Mouse (Mus musculus): ENCODE measurements around the gene Gm13698. TPM values are rescaled to one million over a fixed set of nuclear protein-coding genes. Genes with fewer than 3 reads are reported as not detected.
"Not testable (repeated sequence)": the region's sequence is repeated elsewhere in the genome, so short reads cannot be mapped to it uniquely, and the experiment has no call there.

Gene Gm13698
- not detected in 2 replicates for polyA plus RNA-seq (2015; fragmentation: Nextera tagmentation; extraction: Ambion mirVana)

DNA sequence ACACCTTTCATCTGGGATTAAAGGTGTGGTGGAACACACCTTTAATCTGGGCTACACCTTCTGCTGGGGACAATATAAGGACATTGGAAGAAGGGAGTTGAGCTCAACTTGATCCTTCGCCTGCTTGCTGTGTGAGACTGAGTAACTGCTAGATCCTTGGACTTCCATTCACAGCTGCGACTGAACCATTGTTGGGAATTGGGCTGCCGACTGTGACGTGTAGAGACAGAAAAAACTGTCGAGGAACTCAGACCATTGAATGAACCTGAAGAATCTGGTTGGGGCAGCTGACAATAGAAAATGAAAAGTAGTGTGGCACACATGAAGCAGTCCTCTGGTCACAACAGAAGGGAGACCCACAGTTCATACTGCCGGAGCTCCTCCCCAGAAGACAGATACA is at the start of gene Gm13698:
TSS of gene Gm13698 (plus strand) at position 301 of the 400 bp plus-strand sequence.
- not testable (repeated sequence) for H3K9me3 ChIP-seq (replicated peaks; ENCODE audit: control insufficient read depth, low read length); H3K4me3 ChIP-seq (replicated peaks; ENCODE audit: low read length); H3K4me2 ChIP-seq (ENCODE audit: low read depth, low read length); H3K4me1 ChIP-seq (ENCODE audit: control insufficient read depth, insufficient read depth, low read length); ATAC-seq (ENCODE audit: insufficient read depth, low FRiP score); H3K9ac ChIP-seq (ENCODE audit: low read length); H3K36me3 ChIP-seq (ENCODE audit: control insufficient read depth, insufficient read depth, low read length); H3K27ac ChIP-seq (ENCODE audit: low read length); H3K27me3 ChIP-seq (ENCODE audit: control insufficient read depth, insufficient read depth, low read length)
- WGBS: no CpG with 5 or more reads among the region's 6 CpGs

- Histone ChIP-seq H3K4me3 (replicated peaks; ENCODE audit: low read length) (no peak overlapping the region), H3K27me3 (ENCODE audit: control insufficient read depth, insufficient read depth, low read length) (no peaks in the 10 kb centered on the region), H3K36me3 (ENCODE audit: control insufficient read depth, insufficient read depth, low read length) (no peaks in the 10 kb centered on the region), H3K9me3 (replicated peaks; ENCODE audit: control insufficient read depth, low read length) (no peaks in the 10 kb centered on the region), H3K4me2 (ENCODE audit: low read depth, low read length) (no peak overlapping the region), H3K27ac (ENCODE audit: low read length) (no peak overlapping the region), H3K4me1 (ENCODE audit: control insufficient read depth, insufficient read depth, low read length) (no peaks in the 10 kb centered on the region), H3K9ac (ENCODE audit: low read length) (no peak overlapping the region)
- 55% methylated on average over 2 of the region's 2 CpGs for WGBS
- no peak for ATAC-seq (ENCODE audit: insufficient read depth, low FRiP score)
Observed at GRCm38 (mm10) chr2:83929478-83930088, 25.9 kb upstream of the Gm13698 start.

DNA sequence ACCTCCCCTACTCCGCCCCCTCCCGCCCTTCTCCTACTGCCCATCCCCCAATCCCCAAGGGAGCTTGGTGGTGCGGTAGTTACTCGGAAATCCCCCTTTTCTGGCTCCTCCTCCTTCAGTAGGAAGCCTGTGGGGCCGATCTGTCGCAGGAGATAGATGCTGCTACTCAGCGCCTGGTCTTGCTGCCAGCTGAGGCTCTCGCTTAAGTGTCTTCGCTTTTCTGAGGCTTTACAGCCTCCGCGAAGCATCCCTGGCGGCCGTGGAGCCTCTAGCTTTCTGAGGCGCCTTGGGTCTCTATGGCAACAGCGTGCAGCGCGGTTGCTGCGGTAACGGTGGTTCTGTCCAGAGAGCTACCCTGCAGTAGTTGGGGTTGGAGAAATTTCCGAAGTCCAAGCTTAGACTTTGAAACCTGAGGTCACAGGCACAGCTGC is 14.5 kb upstream of the Gm13698 start, which contains the start of gene Zswim2:
TSS of gene Zswim2 (minus strand) at position 298 of the 431 bp plus-strand sequence.
- Histone ChIP-seq H3K9me3 (replicated peaks; ENCODE audit: control insufficient read depth, low read length) (no peaks in the 10 kb centered on the region), H3K27me3 (ENCODE audit: control insufficient read depth, insufficient read depth, low read length) (no peaks in the 10 kb centered on the region), H3K27ac (ENCODE audit: low read length) (no peak within 1 kb of the TSS), H3K4me3 (replicated peaks; ENCODE audit: low read length) (peak within 1 kb of the TSS; percentile 25), H3K4me1 (ENCODE audit: control insufficient read depth, insufficient read depth, low read length) (no peaks in the 10 kb centered on the region), H3K36me3 (ENCODE audit: control insufficient read depth, insufficient read depth, low read length) (no peaks in the 10 kb centered on the region), H3K4me2 (ENCODE audit: low read depth, low read length) (peak within 1 kb of the TSS; percentile 40), H3K9ac (ENCODE audit: low read length) (no peak within 1 kb of the TSS)
- peak; percentile 64 for ATAC-seq (ENCODE audit: insufficient read depth, low FRiP score)
- 2% methylated on average over 20 of the region's 20 CpGs for WGBS

DNA sequence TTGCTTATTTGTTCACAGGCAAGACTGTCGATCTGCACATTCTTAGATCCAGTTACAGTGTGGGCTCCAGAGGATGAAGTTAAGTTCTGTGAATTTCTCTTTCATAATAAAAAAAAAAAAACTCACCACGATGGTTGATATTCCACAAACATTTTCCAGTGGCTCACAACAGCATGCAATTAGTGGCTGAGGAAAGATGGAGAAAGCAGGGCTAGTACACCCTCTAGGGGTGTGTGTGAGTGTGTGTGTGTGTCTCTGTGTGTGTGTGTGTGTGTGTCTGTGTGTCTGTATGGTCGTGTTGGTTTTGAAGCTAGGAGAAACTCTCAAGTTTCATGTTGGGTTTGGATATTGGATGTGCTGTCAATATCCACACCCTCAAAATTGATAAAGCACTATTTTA is 14.1 kb upstream of the Gm13698 start:
- H3K4me2 ChIP-seq (ENCODE audit: low read depth, low read length): peak overlapping the region; percentile 40
- ATAC-seq (ENCODE audit: insufficient read depth, low FRiP score): no peak
- WGBS: 28% methylated on average over 3 of the region's 3 CpGs
- peak overlapping the region; percentile 25 for H3K4me3 ChIP-seq (replicated peaks; ENCODE audit: low read length)
- H3K27ac ChIP-seq (ENCODE audit: low read length): no peak overlapping the region
- no peaks in the 10 kb centered on the region for H3K4me1 ChIP-seq (ENCODE audit: control insufficient read depth, insufficient read depth, low read length)
- no peaks in the 10 kb centered on the region for H3K27me3 ChIP-seq (ENCODE audit: control insufficient read depth, insufficient read depth, low read length)
- no peak overlapping the region for H3K9ac ChIP-seq (ENCODE audit: low read length)
- H3K9me3 ChIP-seq (replicated peaks; ENCODE audit: control insufficient read depth, low read length): no peaks in the 10 kb centered on the region
- no peaks in the 10 kb centered on the region for H3K36me3 ChIP-seq (ENCODE audit: control insufficient read depth, insufficient read depth, low read length)

GRCm38 (mm10) chr2:83941792-83942191 is 13.7 kb upstream of the Gm13698 start:
- no peaks in the 10 kb centered on the region for H3K4me1 ChIP-seq (ENCODE audit: control insufficient read depth, insufficient read depth, low read length)
- H3K4me2 ChIP-seq (ENCODE audit: low read depth, low read length): no peak overlapping the region
- H3K4me3 ChIP-seq (replicated peaks; ENCODE audit: low read length): no peak overlapping the region
- ATAC-seq (ENCODE audit: insufficient read depth, low FRiP score): no peak
- H3K9ac ChIP-seq (ENCODE audit: low read length): no peak overlapping the region
- no peak overlapping the region for H3K27ac ChIP-seq (ENCODE audit: low read length)
- H3K27me3 ChIP-seq (ENCODE audit: control insufficient read depth, insufficient read depth, low read length): no peaks in the 10 kb centered on the region
- H3K36me3 ChIP-seq (ENCODE audit: control insufficient read depth, insufficient read depth, low read length): no peaks in the 10 kb centered on the region
- WGBS: 55% methylated on average over 4 of the region's 4 CpGs
- no peaks in the 10 kb centered on the region for H3K9me3 ChIP-seq (replicated peaks; ENCODE audit: control insufficient read depth, low read length)

- H3K9ac ChIP-seq (ENCODE audit: low read length); H3K4me2 ChIP-seq (ENCODE audit: low read depth, low read length); H3K4me1 ChIP-seq (ENCODE audit: control insufficient read depth, insufficient read depth, low read length); H3K27me3 ChIP-seq (ENCODE audit: control insufficient read depth, insufficient read depth, low read length); ATAC-seq (ENCODE audit: insufficient read depth, low FRiP score); H3K27ac ChIP-seq (ENCODE audit: low read length); H3K4me3 ChIP-seq (replicated peaks; ENCODE audit: low read length); H3K36me3 ChIP-seq (ENCODE audit: control insufficient read depth, insufficient read depth, low read length); H3K9me3 ChIP-seq (replicated peaks; ENCODE audit: control insufficient read depth, low read length): not testable (repeated sequence)
- no CpG with 5 or more reads among the region's 6 CpGs for WGBS
Observed at GRCm38 (mm10) chr2:83961203-83961602, 5.7 kb downstream of the Gm13698 start, which contains the start of gene Gm13693. Gene Gm13693 (plus strand): TSS chr2:83961503.

DNA sequence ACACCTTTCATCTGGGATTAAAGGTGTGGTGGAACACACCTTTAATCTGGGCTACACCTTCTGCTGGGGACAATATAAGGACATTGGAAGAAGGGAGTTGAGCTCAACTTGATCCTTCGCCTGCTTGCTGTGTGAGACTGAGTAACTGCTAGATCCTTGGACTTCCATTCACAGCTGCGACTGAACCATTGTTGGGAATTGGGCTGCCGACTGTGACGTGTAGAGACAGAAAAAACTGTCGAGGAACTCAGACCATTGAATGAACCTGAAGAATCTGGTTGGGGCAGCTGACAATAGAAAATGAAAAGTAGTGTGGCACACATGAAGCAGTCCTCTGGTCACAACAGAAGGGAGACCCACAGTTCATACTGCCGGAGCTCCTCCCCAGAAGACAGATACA is 11.5 kb downstream of the Gm13698 start, which contains the start of gene Gm13695:
TSS of gene Gm13695 (plus strand) at position 301 of the 400 bp plus-strand sequence.
- not testable (repeated sequence) for H3K9me3 ChIP-seq (replicated peaks; ENCODE audit: control insufficient read depth, low read length); H3K27me3 ChIP-seq (ENCODE audit: control insufficient read depth, insufficient read depth, low read length); H3K36me3 ChIP-seq (ENCODE audit: control insufficient read depth, insufficient read depth, low read length); ATAC-seq (ENCODE audit: insufficient read depth, low FRiP score); H3K27ac ChIP-seq (ENCODE audit: low read length); H3K4me2 ChIP-seq (ENCODE audit: low read depth, low read length); H3K9ac ChIP-seq (ENCODE audit: low read length); H3K4me3 ChIP-seq (replicated peaks; ENCODE audit: low read length); H3K4me1 ChIP-seq (ENCODE audit: control insufficient read depth, insufficient read depth, low read length)
- WGBS: no CpG with 5 or more reads among the region's 6 CpGs

GRCm38 (mm10) chr2:83972823-83973222 is 17.3 kb downstream of the Gm13698 start, which contains the start of gene Gm13696:
Gene Gm13696 (plus strand): TSS chr2:83973123.
- H3K27me3 ChIP-seq (ENCODE audit: control insufficient read depth, insufficient read depth, low read length); H3K9ac ChIP-seq (ENCODE audit: low read length); ATAC-seq (ENCODE audit: insufficient read depth, low FRiP score); H3K9me3 ChIP-seq (replicated peaks; ENCODE audit: control insufficient read depth, low read length); H3K4me2 ChIP-seq (ENCODE audit: low read depth, low read length); H3K4me3 ChIP-seq (replicated peaks; ENCODE audit: low read length); H3K27ac ChIP-seq (ENCODE audit: low read length); H3K4me1 ChIP-seq (ENCODE audit: control insufficient read depth, insufficient read depth, low read length); H3K36me3 ChIP-seq (ENCODE audit: control insufficient read depth, insufficient read depth, low read length): not testable (repeated sequence)
- no CpG with 5 or more reads among the region's 6 CpGs for WGBS

GRCm38 (mm10) chr2:83978633-83979032 is 23.1 kb downstream of the Gm13698 start, which contains the start of gene Gm13694:
Gene Gm13694 (plus strand): TSS chr2:83978933.
- not testable (repeated sequence) for H3K4me1 ChIP-seq (ENCODE audit: control insufficient read depth, insufficient read depth, low read length); H3K27ac ChIP-seq (ENCODE audit: low read length); H3K27me3 ChIP-seq (ENCODE audit: control insufficient read depth, insufficient read depth, low read length); H3K9ac ChIP-seq (ENCODE audit: low read length); H3K9me3 ChIP-seq (replicated peaks; ENCODE audit: control insufficient read depth, low read length); H3K4me3 ChIP-seq (replicated peaks; ENCODE audit: low read length); H3K36me3 ChIP-seq (ENCODE audit: control insufficient read depth, insufficient read depth, low read length); ATAC-seq (ENCODE audit: insufficient read depth, low FRiP score); H3K4me2 ChIP-seq (ENCODE audit: low read depth, low read length)
- no CpG with 5 or more reads among the region's 6 CpGs for WGBS
